Mouse (Mus musculus) spleen, postnatal 4 days (tissue): Measurements from ENCODE around the gene Erf.
A peak's percentile ranks its signal among the peaks of the same experiment; 100 is the strongest.

Experiments used
- DNase-seq, 2 experiments: peaks; one replicate each; pipeline ENCODE4 v3.0.0; 2022; ENCODE audit warnings: low spot score in 2 of 2

Erf gene

GRCm38 (mm10) chr7:25238829-25239623 lies 11.5 kb downstream of the Erf start:
- DNase-seq = peak; percentile 83 to 89

DNA sequence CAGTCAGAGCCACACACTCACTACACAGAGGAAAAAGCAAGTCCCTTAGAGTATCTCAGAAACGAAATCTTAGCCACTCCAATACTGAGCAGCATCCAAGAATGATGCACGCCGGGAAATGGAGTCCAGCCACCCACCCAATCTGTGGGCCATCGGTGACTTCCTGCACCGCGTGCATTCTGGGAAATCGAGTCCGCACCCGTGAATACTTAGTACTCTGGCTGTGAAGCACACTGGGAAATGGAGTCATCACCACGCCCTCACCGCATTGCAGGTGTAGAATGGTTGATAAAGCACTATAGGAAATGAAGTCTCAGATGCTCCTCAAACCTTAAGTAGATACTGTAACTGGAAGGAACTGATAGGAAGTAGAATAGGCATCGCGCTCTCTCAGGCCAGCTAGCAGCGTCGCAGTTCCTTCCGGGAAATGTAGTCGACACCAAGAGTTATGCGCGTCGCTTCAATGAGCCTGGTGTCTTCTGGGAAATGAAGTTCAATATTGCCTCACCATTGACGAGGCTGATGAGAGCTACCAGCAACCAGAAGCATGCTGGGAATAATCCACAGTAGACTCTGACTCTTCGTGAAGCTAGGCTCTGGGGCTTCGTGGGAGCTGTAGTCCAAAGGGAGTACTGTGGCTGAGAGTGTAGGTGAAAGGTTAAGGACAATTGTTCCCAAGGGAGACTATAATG lies 12.4 kb downstream of the Erf start:
- DNase-seq = peak; percentile 90 to 92

- DNase-seq = peak; percentile 97 to 98
Observed at GRCm38 (mm10) chr7:25237249-25238014, 13.1 kb downstream of the Erf start, which contains the start of gene Gsk3a. Gsk3a (minus strand) TSS chr7:25237851.

GRCm38 (mm10) chr7:25235526-25235925 lies 15.0 kb downstream of the Erf start:
- no peak for DNase-seq

DNA sequence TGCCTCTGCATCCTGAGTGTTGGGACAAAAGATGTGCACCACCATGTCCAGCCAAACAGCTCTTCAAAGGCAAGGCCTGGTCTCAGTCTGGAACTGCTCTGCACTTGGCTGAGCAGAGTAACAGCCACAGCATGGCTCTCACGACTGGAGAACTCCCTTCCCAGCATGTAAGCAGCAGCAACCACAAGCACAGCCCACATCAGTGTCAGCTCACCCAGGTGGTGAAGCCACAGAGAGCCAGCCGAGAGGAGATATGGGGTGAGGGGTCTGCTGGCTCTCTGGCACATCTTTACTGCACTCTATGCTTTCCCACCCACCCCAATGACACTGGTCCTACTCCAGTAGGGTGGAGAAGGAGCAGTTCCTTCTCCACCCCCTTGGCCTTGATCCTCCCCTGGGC lies 17.5 kb downstream of the Erf start:
- no peak for DNase-seq

DNA sequence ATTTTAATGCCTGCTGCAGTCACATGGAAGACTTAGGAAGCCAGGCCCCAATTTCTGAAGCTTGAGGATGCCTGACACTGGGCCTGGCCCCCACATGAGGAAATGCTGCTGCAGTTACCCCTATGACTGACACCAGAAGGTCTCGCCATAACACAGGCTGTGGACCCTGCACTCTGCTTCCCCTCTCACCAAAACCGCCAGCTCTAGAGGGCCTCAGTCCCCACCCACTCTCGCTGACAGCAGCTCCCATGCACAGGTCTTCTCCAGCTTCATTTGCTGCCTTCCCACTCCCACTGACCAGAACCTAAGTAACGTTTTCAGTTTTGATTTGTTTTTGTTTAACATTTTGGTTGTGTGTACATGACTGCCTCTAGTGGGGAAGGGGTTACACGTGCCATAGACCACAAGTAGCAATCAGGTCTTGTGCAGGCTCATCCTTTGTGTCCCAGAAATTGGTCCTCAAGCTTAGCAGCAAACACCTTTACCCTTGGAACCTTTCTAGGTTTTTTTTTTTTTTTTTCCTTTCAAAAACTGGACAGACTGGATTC lies 18.4 kb downstream of the Erf start:
- no peak for DNase-seq

DNA sequence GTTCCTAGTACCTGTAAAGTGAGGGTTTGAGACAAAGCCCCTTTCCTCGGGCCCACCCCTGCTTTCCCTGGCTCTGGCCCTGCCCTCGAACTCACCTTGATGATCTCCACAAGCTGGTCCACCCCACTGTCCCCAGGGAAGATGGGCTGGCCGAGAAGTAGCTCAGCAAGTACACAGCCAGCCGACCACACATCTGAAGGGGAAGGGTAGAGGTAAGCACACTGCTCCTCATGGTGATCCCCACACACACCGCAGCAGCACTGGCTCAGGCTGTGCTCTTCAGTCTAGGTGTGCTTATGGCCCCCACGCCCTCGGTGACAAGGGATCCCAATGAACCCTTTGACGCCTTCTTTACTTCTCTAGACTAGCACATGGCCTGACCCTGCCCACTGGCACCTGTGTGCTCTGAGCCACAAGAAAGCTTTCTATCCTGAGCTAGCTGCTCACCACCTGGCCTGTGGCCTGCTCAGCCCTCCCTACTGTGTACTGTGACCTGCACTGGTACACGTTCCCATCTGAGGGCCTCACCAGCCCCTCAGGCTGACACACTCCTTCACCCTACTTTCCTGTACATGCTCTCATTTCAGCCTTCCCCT lies 19.8 kb downstream of the Erf start:
- DNase-seq = no peak

GRCm38 (mm10) chr7:25227523-25228300 lies 22.8 kb downstream of the Erf start:
- no peak for DNase-seq

DNA sequence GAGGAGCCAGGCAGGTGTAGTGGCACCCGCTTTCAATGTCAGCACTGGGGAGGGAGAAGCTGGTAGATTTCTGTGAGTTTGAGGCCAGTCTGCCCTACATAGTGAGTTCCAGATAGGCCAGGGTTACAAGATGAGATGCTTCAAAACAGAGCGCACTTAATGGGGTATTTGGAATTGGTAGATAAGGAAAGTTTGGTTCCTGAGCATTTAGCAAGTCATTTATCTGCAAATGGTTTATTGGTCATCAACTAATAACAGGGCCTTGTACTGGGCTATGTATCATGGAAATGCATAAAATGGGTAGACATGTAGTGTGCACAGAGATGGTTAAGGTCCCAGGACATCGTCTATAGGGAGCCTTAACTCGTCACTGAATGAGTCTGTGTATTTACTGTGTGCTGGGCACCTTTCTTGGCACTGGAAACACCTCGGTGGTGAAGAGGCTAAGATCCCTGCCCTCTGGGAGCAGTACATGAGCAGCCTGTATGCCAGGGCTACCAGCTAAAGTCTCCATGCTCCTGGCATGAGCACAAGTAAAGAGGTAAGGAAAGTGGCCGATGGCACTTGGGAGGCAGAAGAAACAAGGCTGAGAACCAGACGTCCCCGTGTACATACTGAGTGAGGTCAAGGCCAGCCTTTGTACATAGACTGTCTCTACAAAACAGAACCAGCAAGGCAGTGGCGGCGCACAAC lies 28.1 kb downstream of the Erf start:
- no peak for DNase-seq

DNA sequence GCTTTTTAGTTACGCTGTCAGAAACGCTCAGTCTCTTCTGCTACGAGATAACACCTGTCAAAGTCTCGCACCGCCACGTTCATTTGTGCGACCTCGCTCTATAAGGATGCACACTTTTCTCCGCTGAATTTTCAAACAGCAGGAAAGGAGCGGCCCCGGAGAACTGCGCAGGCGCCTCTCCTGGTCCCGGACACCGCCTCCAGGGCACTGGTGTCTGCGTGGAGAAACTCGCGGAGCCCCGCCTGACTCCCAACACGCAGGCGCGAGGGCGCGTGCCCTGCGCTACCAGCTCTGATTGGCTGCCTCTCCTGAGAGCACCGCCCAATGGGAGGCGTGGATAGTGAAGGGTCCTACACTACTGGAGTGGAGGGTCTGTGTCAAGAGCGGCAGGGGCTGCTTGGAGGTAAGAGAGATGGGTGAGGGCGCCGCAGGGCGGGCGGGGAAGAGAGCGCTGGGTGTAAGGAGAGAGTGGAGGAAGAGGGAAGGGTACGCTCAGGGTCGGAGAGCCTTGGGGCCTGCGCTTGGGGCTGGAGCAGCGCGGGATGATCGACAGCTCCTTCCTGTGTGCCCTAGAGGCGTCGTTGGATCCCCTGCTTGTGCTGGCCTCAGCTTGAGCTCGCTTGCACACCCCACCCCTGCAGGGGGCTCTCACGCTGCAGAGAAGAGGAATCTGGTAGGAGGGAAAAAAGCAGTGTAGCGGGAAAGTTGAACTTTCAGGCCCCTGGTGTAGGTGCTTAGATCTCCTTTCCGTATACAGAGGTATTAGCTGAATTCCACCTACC lies 29.3 kb downstream of the Erf start, which contains the start of gene Zfp526:
Zfp526 (plus strand) TSS at position 324 of the 782 bp plus-strand sequence.
- DNase-seq = peak; percentile 97

- DNase-seq = peak in 1 of 2 experiments; percentile 48
Observed at GRCm38 (mm10) chr7:25220457-25221101, 30.0 kb downstream of the Erf start, which contains the start of gene Dedd2. Dedd2 (minus strand) TSS chr7:25220615.

DNA sequence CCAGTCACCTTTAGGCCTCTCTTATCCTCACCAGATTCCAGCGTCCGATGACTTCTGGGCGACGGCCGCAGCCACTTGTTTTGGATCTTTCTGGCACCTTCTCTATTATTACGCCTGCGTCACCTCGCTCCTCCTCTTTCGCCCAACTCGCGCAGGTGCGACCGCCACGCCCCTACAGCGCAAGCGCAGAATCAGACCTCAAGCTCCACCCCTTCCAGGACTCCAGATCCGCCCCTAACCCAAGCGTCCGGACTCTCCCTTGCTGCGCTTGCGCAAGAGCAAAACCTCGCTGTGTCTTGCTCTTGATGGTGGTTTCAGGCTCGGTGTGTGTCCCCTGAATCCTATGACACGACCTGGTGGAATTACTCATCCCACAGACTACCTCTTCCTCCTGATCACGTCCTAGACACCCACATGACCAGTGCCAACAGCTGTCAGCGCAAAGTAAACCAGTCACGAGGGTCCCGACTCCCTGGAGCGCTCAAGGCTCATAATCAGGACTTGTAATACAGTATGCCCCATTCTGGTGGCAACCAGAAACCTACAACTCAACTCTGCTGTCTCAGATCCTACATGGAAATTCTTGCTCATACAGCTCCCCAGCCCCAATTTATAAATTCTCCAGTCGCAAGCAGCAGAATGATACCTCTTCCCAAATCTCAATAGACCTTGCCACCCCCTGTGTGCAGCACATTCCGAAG lies 30.7 kb downstream of the Erf start:
- peak; percentile 98 to 99 for DNase-seq

- DNase-seq = no peak
Observed at GRCm38 (mm10) chr7:25219416-25219750, 31.2 kb downstream of the Erf start.

GRCm38 (mm10) chr7:25218705-25219415 lies 31.7 kb downstream of the Erf start:
- DNase-seq = peak; percentile 66 to 85

DNA sequence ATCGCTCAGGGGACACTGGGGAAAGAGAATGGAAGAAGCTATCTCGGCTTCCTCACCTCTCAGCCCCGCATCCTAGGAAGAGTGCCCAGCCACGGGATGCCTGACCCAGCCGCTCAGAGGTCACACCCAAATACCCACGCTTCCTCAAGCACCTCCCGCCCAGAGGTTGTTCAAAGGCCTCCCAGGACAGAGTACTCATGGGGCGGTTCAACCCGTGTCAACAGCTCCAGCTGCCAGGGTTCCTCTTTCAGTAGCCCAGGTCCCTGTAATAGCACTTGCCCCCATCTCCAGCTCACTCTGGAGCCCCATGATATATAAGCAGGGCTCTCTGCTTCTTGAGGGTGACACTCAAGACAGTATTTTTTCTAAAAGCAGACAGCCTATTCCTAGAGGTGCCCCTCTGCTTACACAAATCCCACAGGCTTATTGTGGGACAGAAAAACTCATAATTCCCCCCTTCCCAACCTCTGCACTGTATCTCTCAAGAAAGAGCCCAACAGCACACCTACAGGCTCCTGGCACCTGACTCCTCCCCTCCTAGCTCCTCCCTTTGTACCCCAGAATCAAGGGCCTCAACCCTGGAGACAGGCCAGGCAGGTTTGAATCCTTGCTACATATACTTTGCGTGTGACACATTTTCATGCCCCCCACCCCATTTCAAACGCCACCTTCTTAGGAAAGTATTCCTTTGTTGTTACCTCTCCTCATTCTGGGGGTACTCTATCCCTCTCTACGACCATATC lies 32.7 kb downstream of the Erf start:
- peak; percentile 58 to 73 for DNase-seq

DNA sequence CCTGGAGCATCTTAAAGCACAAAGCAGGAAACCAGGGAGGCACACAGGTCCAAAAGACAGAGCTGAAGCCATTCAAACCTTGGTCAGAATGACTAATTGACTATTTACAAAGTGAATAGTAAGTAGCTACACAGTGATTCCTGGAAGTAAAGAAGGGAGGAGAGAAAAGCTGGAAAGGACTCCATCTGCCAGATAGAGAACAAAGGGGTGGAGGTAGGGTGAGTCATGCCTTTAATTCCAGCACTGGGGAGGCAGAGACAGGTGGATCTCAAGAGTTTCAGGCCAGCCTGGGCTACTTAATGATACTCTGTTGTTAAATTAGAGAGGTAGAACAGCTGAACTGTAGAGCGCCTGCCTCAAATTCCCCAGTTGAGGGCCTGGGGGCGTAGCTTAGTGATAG lies 36.4 kb downstream of the Erf start:
- no peak for DNase-seq

- no peak for DNase-seq
Observed at GRCm38 (mm10) chr7:25213099-25213498, 37.5 kb downstream of the Erf start.
